Mouse (Mus musculus) testis, adult 2 months (tissue): Measurements from ENCODE around the gene Cd300lb.

Experiments used
- CTCF ChIP-seq: fragments of 200-500 bp; IDR thresholded peaks from 2 replicates; pipeline ENCODE4 v1.5.1; 2012; ENCODE audit warnings: low read depth, mild to moderate bottlenecking, inconsistent platforms, low read length, moderate library complexity; ENCODE audit not compliant: control insufficient read depth, insufficient read depth, insufficient replicate concordance
- POLR2A ChIP-seq: fragments of 200-500 bp; IDR thresholded peaks from 2 replicates; pipeline ENCODE4 v1.6.1; 2012; ENCODE audit warnings: low read depth, mild to moderate bottlenecking, inconsistent platforms, low read length, moderate library complexity; ENCODE audit not compliant: control insufficient read depth

DNA sequence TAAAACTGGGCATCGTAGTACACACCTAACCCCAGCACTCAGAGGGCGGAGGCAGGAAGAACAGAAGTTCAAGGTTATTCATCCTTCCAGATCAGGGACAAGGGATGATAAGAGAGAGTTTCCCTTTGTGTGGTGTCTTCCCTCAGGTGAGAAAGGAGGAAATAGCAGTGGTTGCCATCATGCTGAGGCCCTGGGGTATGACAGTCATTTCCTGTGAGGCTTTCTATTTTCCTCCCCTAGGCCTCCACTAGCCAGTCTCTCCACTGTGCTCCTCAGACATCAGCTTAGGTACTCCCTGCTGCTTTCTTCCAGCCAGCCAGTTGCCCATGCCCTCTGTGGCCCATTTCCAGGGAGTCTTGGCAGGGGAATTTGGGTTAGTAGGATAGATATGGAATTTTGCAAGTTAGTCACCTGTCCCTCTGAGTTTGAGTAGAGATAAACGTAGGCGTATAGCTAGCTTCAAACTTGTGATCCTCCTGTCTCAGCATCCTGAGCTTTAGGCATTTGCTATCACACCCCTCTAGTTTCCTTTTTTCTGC, 50.9 kb downstream of the Cd300lb start:
- TF ChIP-seq CTCF (no peak), POLR2A (no peak)
